Mouse (Mus musculus): ENCODE results near the gene Lims1.

GRCm38 (mm10) chr10:58320881-58321280 lies 2.4 kb upstream of the Lims1 start:
- no peak for TF ChIP-seq POLR2A (IDR thresholded peaks at IDR 0.05; ENCODE audit: extremely low read depth, insufficient read depth, low read length)
- no peak for TF ChIP-seq CTCF (IDR thresholded peaks at IDR 0.05; ENCODE audit: extremely low read depth, insufficient read depth, low read length)
